Mouse (Mus musculus): ENCODE measurements around the gene Lrrc51.

GRCm38 (mm10) chr7:101880855-101881254 lies 52.8 kb downstream of the Lrrc51 start:
- TF ChIP-seq POLR2A (IDR thresholded peaks at IDR 0.05; ENCODE audit: extremely low read depth, insufficient read depth, low read length) (no peak), CTCF (IDR thresholded peaks at IDR 0.05; ENCODE audit: low read depth, low read length) (no peak)
